Mouse (Mus musculus): ENCODE data around the gene Atp8a2.

- TF ChIP-seq CTCF (IDR thresholded peaks at IDR 0.05; ENCODE audit: low read depth) = no peak
- TF ChIP-seq EP300 (IDR thresholded peaks at IDR 0.05; ENCODE audit: low read depth) = no peak
Observed at GRCm38 (mm10) chr14:59893971-59894370, 303.0 kb downstream of the Atp8a2 start.

Measured in heart, postnatal 0 days (tissue).